Mouse (Mus musculus) small intestine, adult 2 months (tissue): Measurements from ENCODE around the gene Gm44579.

Experiments
- CTCF ChIP-seq: fragments of 200-500 bp; IDR thresholded peaks from 2 replicates; pipeline ENCODE4 v1.5.1; 2012; ENCODE audit warnings: low read depth, mild to moderate bottlenecking, control low read depth, inconsistent platforms, low read length, moderate library complexity, mixed read lengths; ENCODE audit not compliant: insufficient replicate concordance, insufficient read length; ENCODE audit errors: extremely low read depth
- POLR2A ChIP-seq: fragments of 200-500 bp; IDR thresholded peaks from 2 replicates; pipeline ENCODE4 v1.6.1; 2012; ENCODE audit warnings: low read depth, mild to moderate bottlenecking, control low read depth, inconsistent platforms, low read length, moderate library complexity

DNA sequence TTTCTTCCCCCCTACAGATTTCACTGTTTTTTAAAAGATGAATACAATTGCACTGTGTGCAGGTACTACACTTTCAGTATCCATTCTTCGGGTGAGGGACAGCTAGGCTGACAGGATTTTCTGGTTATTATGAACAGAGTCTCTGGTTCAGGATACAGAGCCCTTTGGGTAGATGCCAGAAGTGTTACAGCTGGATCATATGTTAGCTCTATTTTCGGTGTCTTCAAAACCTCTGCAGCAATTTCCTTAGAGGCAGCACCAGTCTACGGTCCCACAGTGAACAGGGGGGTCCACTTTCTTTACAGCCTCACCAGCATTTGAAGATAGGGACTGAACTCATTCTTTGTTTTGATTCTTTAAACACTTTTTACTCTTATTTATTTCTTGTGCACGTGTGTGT lies 36.3 kb downstream of the Gm44579 start:
- TF ChIP-seq CTCF, result no peak
- no peak for TF ChIP-seq POLR2A
